Mouse (Mus musculus) liver, adult 2 months (tissue): Measurements from ENCODE around the gene Exosc5.

Experiments
- CTCF ChIP-seq: fragments of 200-500 bp; IDR thresholded peaks from 2 replicates; pipeline ENCODE4 v1.5.1; 2011; ENCODE audit warnings: low read depth, low read length, control low read depth
- POLR2A ChIP-seq: fragments of 200-500 bp; IDR thresholded peaks from 2 replicates; pipeline ENCODE4 v1.6.1; 2011; ENCODE audit warnings: low read length, control low read depth; ENCODE audit not compliant: insufficient read depth; ENCODE audit errors: extremely low read depth

GRCm38 (mm10) chr7:25658657-25659472 is at the start of gene Exosc5, which contains the start of gene Bckdha:
- TF ChIP-seq CTCF (no peak), POLR2A (peak; percentile 90)
